In the genomic region with DNA sequence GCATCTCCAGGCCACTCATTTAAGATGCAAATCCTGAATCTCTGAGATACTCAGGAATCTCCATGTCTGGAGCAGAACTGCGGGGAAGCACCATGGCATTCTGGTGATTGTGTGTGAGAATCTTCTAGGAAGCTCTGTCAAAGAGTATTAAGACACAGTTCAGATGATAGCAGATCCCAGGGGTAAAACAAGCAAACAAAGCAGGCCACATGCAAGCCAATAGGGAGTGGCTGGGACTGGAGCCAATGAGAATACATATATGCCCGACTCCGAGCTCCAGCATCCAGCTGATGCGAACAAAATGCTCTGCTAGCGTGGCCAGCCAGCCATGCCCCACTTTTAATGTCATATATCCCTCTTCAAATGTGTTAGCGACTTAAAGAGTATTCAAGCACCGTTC, we compare ENCODE assay signal across 29 mouse cellular contexts. TPM values are rescaled to one million over a fixed set of nuclear protein-coding genes. Genes with fewer than 3 reads are reported as not detected.
DNase-seq lines count a peak whose midpoint lies in the region; ATAC-seq and TF ChIP-seq lines count a peak whose summit lies in the region.
"Had no signal": no experiment of that assay in that cellular context is flagged by ENCODE, and none has a peak within 500 bp of the region (broad histone marks: within the 10 kb centered on the region; RNA-seq: fewer than 3 reads in every experiment).

No protein-coding gene starts in this region.

- no peak for ATAC-seq in forebrain, embryonic 14.5 days
- no peak for ATAC-seq in forebrain, embryonic 16.5 days
- no peak for ATAC-seq in lung, embryonic 14.5 days (ENCODE audit: insufficient read depth)
- no peak for ATAC-seq in kidney, embryonic 14.5 days (ENCODE audit: low FRiP score, low TSS enrichment)
- ATAC-seq: activated CD4-positive, CD25-positive, alpha-beta regulatory T cell, adult 4 months; forebrain, postnatal 0 days had no signal

- no peaks in the 10 kb centered on the region for H3K36me3 ChIP-seq in forebrain, embryonic 14.5 days (ENCODE audit: control insufficient read depth, insufficient read depth, low read length)
- no peaks in the 10 kb centered on the region for H3K36me3 ChIP-seq in forebrain, embryonic 16.5 days (ENCODE audit: control insufficient read depth, insufficient read depth)
- H3K36me3 ChIP-seq in lung, embryonic 14.5 days (ENCODE audit: insufficient read depth) = no peaks in the 10 kb centered on the region
- no peaks in the 10 kb centered on the region for H3K36me3 ChIP-seq in kidney, embryonic 14.5 days (ENCODE audit: control insufficient read depth, insufficient read depth, low read length)
- H3K36me3 ChIP-seq: embryonic facial prominence, embryonic 12.5 days; forebrain, embryonic 12.5 days; G1E; heart, embryonic 12.5 days; heart, embryonic 15.5 days; hindbrain, embryonic 10.5 days had no signal

- TF ChIP-seq POLR2A in brain, embryonic 14.5 days (IDR thresholded peaks at IDR 0.05; ENCODE audit: borderline replicate concordance, extremely low read depth, insufficient read depth, insufficient read length, poor library complexity, severe bottlenecking) = no peak

- H3K4me2 ChIP-seq in forebrain, embryonic 14.5 days (ENCODE audit: low read length) = no peak overlapping the region
- no peak overlapping the region for H3K4me2 ChIP-seq in forebrain, embryonic 16.5 days (ENCODE audit: low read length)
- H3K4me2 ChIP-seq in lung, embryonic 14.5 days = no peak overlapping the region
- H3K4me2 ChIP-seq in kidney, embryonic 14.5 days (replicated peaks; ENCODE audit: low read depth, low read length) = no peak overlapping the region
- H3K4me2 ChIP-seq: embryonic facial prominence, embryonic 12.5 days; forebrain, embryonic 12.5 days; heart, embryonic 12.5 days; heart, embryonic 15.5 days; hindbrain, embryonic 14.5 days had no signal

- DNase-seq in forebrain, embryonic 14.5 days (ENCODE audit: low spot score) = peak; percentile 18
- DNase-seq in lung, embryonic 14.5 days = peak; percentile 21
- DNase-seq in lung, postnatal 4 days = no peak
- DNase-seq in MN1 (ENCODE audit: low spot score) = peak; percentile 53
- DNase-seq in brain, embryonic 14.5 days (ENCODE audit: low read depth) = peak; percentile 44
- no peak for DNase-seq in right cerebral cortex, postnatal 14 days
- DNase-seq: adrenal gland, adult 8-10 months; adrenal gland, postnatal 25 days; B cell, adult 2 months; cerebellum, adult 18-20 months; cerebellum, adult 9-10 months; cerebellum, postnatal 14 days; forebrain, postnatal 0 days; gastrocnemius, adult 2 months; gastrocnemius, postnatal 14 days; heart, adult 11 months; heart, postnatal 36 days had no signal

- no peaks in the 10 kb centered on the region for H3K27me3 ChIP-seq in forebrain, embryonic 14.5 days (replicated peaks; ENCODE audit: control insufficient read depth, insufficient read depth, low read length)
- no peaks in the 10 kb centered on the region for H3K27me3 ChIP-seq in forebrain, embryonic 16.5 days (replicated peaks; ENCODE audit: control insufficient read depth, insufficient read depth, low read length)
- no peaks in the 10 kb centered on the region for H3K27me3 ChIP-seq in lung, embryonic 14.5 days (ENCODE audit: insufficient read depth, low read length)
- H3K27me3 ChIP-seq in kidney, embryonic 14.5 days (ENCODE audit: control insufficient read depth, insufficient read depth, low read length) = no peaks in the 10 kb centered on the region
- H3K27me3 ChIP-seq: CH12.LX; embryonic facial prominence, embryonic 12.5 days; forebrain, embryonic 12.5 days; heart, embryonic 12.5 days; heart, embryonic 15.5 days had no signal

- H3K9ac ChIP-seq in forebrain, embryonic 14.5 days (ENCODE audit: low read length) = no peak overlapping the region
- H3K9ac ChIP-seq in forebrain, embryonic 16.5 days (replicated peaks; ENCODE audit: low read depth, low read length) = no peak overlapping the region
- no peak overlapping the region for H3K9ac ChIP-seq in lung, embryonic 14.5 days
- H3K9ac ChIP-seq in kidney, embryonic 14.5 days (ENCODE audit: low read depth, low read length) = no peak overlapping the region
- H3K9ac ChIP-seq: embryonic facial prominence, embryonic 12.5 days; forebrain, embryonic 12.5 days; forebrain, postnatal 0 days; heart, embryonic 12.5 days; heart, embryonic 15.5 days; hindbrain, embryonic 14.5 days had no signal

- H3K4me1 ChIP-seq in forebrain, embryonic 14.5 days (ENCODE audit: control insufficient read depth, insufficient read depth, low read length) = peaks cover 14% of the 10 kb centered on the region
- peaks cover 20% of the 10 kb centered on the region for H3K4me1 ChIP-seq in forebrain, embryonic 16.5 days (replicated peaks; ENCODE audit: control insufficient read depth, insufficient read depth, low read length)
- H3K4me1 ChIP-seq in lung, embryonic 14.5 days (ENCODE audit: insufficient read depth) = no peaks in the 10 kb centered on the region
- no peaks in the 10 kb centered on the region for H3K4me1 ChIP-seq in kidney, embryonic 14.5 days (ENCODE audit: control insufficient read depth, insufficient read depth, low read length)
- H3K4me1 ChIP-seq: embryonic facial prominence, embryonic 12.5 days; heart, embryonic 15.5 days had no signal

- 71% methylated on average over 7 of the region's 7 CpGs for WGBS in forebrain, embryonic 14.5 days
- 70% methylated on average over 7 of the region's 7 CpGs for WGBS in forebrain, embryonic 16.5 days
- WGBS in lung, embryonic 14.5 days = 79% methylated on average over 7 of the region's 7 CpGs
- WGBS in kidney, embryonic 14.5 days = 79% methylated on average over 7 of the region's 7 CpGs

- no peaks in the 10 kb centered on the region for H3K9me3 ChIP-seq in forebrain, embryonic 14.5 days (replicated peaks; ENCODE audit: control insufficient read depth, low read length)
- H3K9me3 ChIP-seq in forebrain, embryonic 16.5 days (ENCODE audit: control insufficient read depth, low read length) = no peaks in the 10 kb centered on the region
- no peaks in the 10 kb centered on the region for H3K9me3 ChIP-seq in lung, embryonic 14.5 days (ENCODE audit: low read depth, low read length)
- no peaks in the 10 kb centered on the region for H3K9me3 ChIP-seq in kidney, embryonic 14.5 days (ENCODE audit: control insufficient read depth, low read length)
- H3K9me3 ChIP-seq: embryonic facial prominence, embryonic 12.5 days; G1E; heart, embryonic 15.5 days; hindbrain, embryonic 10.5 days had no signal

- no peak overlapping the region for H3K27ac ChIP-seq in forebrain, embryonic 14.5 days (ENCODE audit: low read depth, low read length)
- no peak overlapping the region for H3K27ac ChIP-seq in forebrain, embryonic 16.5 days (ENCODE audit: low read length)
- no peak overlapping the region for H3K27ac ChIP-seq in lung, embryonic 14.5 days (ENCODE audit: low read depth)
- H3K27ac ChIP-seq in kidney, embryonic 14.5 days (ENCODE audit: low read depth, low read length) = no peak overlapping the region
- H3K27ac ChIP-seq: embryonic facial prominence, embryonic 12.5 days; forebrain, embryonic 12.5 days; gastrocnemius, adult 2 months; heart, embryonic 15.5 days; hindbrain, embryonic 10.5 days; hindbrain, embryonic 14.5 days had no signal

- no peak overlapping the region for H3K4me3 ChIP-seq in forebrain, embryonic 14.5 days (ENCODE audit: low read depth, low read length)
- H3K4me3 ChIP-seq in forebrain, embryonic 16.5 days (replicated peaks; ENCODE audit: low read length) = no peak overlapping the region
- H3K4me3 ChIP-seq in lung, embryonic 14.5 days (ENCODE audit: low read depth, low read length) = no peak overlapping the region
- no peak overlapping the region for H3K4me3 ChIP-seq in kidney, embryonic 14.5 days (ENCODE audit: low read length)
- H3K4me3 ChIP-seq: embryonic facial prominence, embryonic 12.5 days; erythroblast, embryonic 14.5 days; forebrain, embryonic 12.5 days; gastrocnemius, adult 2 months; heart, embryonic 12.5 days; heart, embryonic 15.5 days; hindbrain, embryonic 10.5 days had no signal

- TF ChIP-seq CTCF in lung, embryonic 14.5 days (IDR thresholded peaks at IDR 0.05; ENCODE audit: low read depth) = no peak
- no peak for TF ChIP-seq CTCF in brain, embryonic 14.5 days (IDR thresholded peaks at IDR 0.05; ENCODE audit: borderline replicate concordance, extremely low read depth, insufficient read depth, insufficient read length)

RNA-seq across cellular contexts. Expression of a gene that starts 27.8 kb away (rescaled TPM):
- 0.27 and 0.39 TPM in 2 replicates for polyA plus RNA-seq in forebrain, embryonic 14.5 days (2014; fragmentation: Nextera tagmentation; extraction: Ambion mirVana)
- 0.33 and 0.50 TPM in 2 replicates for polyA plus RNA-seq in forebrain, embryonic 16.5 days (2015; fragmentation: Nextera tagmentation; extraction: Ambion mirVana)
- polyA plus RNA-seq in lung, embryonic 14.5 days (2014; fragmentation: Nextera tagmentation; extraction: Ambion mirVana) = 0.08 and 0.18 TPM in 2 replicates
- 0.39 and 0.44 TPM in 2 replicates for polyA plus RNA-seq in brain, embryonic 14.5 days (2012; rRNA removed)
- polyA plus RNA-seq in kidney, embryonic 14.5 days (2014; fragmentation: Nextera tagmentation; extraction: Ambion mirVana) = 0.34 and 0.56 TPM in 2 replicates
- polyA plus RNA-seq: activated CD4-positive, CD25-positive, alpha-beta regulatory T cell, adult 4 months; erythroblast, embryonic 14.5 days; G1E had no signal

Comparison
In these comparisons a context has a peak if more than half of its experiments do, and no peak if none do; other contexts are left out.
1. DNase-seq: peak in forebrain, embryonic 14.5 days (single experiment), lung, embryonic 14.5 days (single experiment), MN1 (single experiment) and brain, embryonic 14.5 days (single experiment); none in lung, postnatal 4 days (0 of 2) and right cerebral cortex, postnatal 14 days (single experiment).